Mouse (Mus musculus) stomach, embryonic 16.5 days (tissue): ENCODE measurements around the gene Top3a. TPM values are rescaled to one million over a fixed set of nuclear protein-coding genes. Genes with fewer than 3 reads are reported as not detected.
A peak's percentile ranks its signal among the peaks of the same experiment; 100 is the strongest.

ENCODE experiments used
- ATAC-seq: fragments of 200-750 bp; cut with Nextera tagmentation; 2 replicates; pipeline ENCODE4 v1.8.0; 2017; ENCODE audit warnings: moderate number of reproducible peaks, moderate TSS enrichment; ENCODE audit not compliant: insufficient read depth, low FRiP score
- H3K27ac ChIP-seq: fragments of 300-500 bp; sonication (generic); 2 replicates; pipeline ENCODE4 v1.5.1; 2014; ENCODE audit warnings: low read length
- H3K27me3 ChIP-seq: fragments of 300-500 bp; sonication (generic); 2 replicates; pipeline ENCODE4 v1.6.1; 2014; ENCODE audit warnings: low read length, control low read depth, mixed read lengths; ENCODE audit not compliant: control insufficient read depth, insufficient read depth
- H3K36me3 ChIP-seq: fragments of 300-500 bp; sonication (generic); 2 replicates; pipeline ENCODE4 v1.6.1; 2014; ENCODE audit warnings: low read length; ENCODE audit not compliant: control insufficient read depth, insufficient read depth
- H3K4me1 ChIP-seq: fragments of 300-500 bp; sonication (generic); 2 replicates; pipeline ENCODE4 v1.6.1; 2014; ENCODE audit warnings: low read length, control low read depth, mixed read lengths; ENCODE audit not compliant: control insufficient read depth, insufficient read depth
- H3K4me2 ChIP-seq: fragments of 300-500 bp; sonication (generic); 2 replicates; pipeline ENCODE4 v1.6.1; 2014; ENCODE audit warnings: low read depth, low read length, mixed read lengths
- H3K4me3 ChIP-seq: fragments of 300-500 bp; sonication (generic); replicated peaks from 2 replicates; pipeline ENCODE4 v1.5.1; 2014; ENCODE audit warnings: mild to moderate bottlenecking, low read length
- H3K9ac ChIP-seq: fragments of 300-500 bp; sonication (generic); 2 replicates; pipeline ENCODE4 v1.6.1; 2014; ENCODE audit warnings: low read length
- H3K9me3 ChIP-seq: fragments of 300-500 bp; sonication (generic); replicated peaks from 2 replicates; pipeline ENCODE4 v1.6.1; 2016; ENCODE audit warnings: low read length, control low read depth; ENCODE audit not compliant: control insufficient read depth
- WGBS: fragments of 180-500 bp; shearing (Covaris S2); extraction: QIAGEN DNeasy Blood & Tissue Kit; methylation state at CpG from one replicate; pipeline ENCODE4 v1.1.7; 2014; 5-methylcytosine and 5-hydroxymethylcytosine counted together
- polyA plus RNA-seq: library from polyadenylated mRNA; unstranded; fragments of >200 nt; fragmentation: Nextera tagmentation; extraction: Ambion mirVana; gene quantifications from 2 replicates; pipeline ENCODE4 v1.2.1, GENCODE M21; 2015

The Top3a gene
- polyA plus RNA-seq, 1 experiment from 2014 or later, result 13.0 TPM

DNA sequence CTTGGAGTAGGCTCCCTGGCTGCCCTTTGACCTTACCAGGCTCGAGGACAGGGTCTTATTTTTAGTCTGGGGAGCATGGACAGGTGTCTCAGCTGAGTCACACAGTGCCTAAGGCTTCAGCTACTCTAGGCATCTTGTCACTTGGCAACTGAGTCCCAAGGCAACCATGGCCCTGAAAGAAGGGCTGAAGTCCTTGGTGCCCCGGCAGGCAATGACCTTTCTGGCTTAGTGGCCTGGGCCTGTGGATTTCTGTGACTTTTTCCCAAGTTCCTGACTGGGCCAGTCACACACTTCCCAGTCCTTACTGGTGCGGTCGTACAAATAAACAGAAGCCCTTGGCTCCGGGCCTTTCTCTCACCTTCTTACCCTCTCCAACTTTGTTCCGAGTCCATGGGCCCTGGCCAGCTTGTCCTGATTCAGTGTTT is 47.9 kb downstream of the Top3a start:
- H3K9me3 ChIP-seq, result no peaks in the 10 kb centered on the region
- no peaks in the 10 kb centered on the region for H3K27me3 ChIP-seq
- peaks cover 4% of the 10 kb centered on the region; the same call in 1 of the 2 replicates for H3K36me3 ChIP-seq
- peak overlapping the region; percentile 67; the same call in 1 of the 2 replicates for H3K4me2 ChIP-seq
- 64% methylated on average over 6 of the region's 6 CpGs for WGBS
- H3K27ac ChIP-seq, result no peak overlapping the region
- peak overlapping the region; percentile 94 for H3K9ac ChIP-seq
- ATAC-seq, result no peak
- peaks cover 22% of the 10 kb centered on the region for H3K4me1 ChIP-seq
- peak overlapping the region; percentile 90; the same call in 1 of the 2 replicates for H3K4me3 ChIP-seq

DNA sequence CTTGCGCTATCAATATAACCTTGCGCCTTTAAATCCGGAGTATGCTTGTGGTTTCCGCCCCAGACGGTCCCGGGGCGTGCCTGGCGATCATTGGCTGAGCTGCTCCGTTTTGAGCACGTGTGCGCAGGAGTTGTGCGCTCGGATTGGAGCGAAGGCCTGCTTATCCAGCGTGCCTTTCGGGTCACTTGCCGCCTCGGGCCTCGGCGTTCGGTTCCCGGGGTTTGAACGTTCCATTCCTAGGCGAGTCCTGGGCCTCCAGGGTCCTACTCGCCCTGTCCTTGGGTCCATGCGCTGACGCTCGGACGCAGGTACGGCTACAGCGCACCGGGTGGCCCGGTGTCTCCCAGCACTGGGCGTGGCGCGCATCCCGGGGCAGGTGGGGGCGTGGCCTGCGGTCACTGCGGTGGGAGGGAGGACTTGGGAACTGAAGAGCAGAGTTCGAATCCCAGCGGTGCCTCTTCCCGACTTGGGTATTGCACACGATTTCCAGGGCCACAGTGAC is 48.9 kb downstream of the Top3a start, which contains the start of gene Mief2:
Gene Mief2 (plus strand): TSS at position 139 of the 502 bp plus-strand sequence.
- peak within 1 kb of the TSS; percentile 67 for H3K4me2 ChIP-seq
- H3K9me3 ChIP-seq, result no peaks in the 10 kb centered on the region
- H3K9ac ChIP-seq, result peak within 1 kb of the TSS; percentile 94
- H3K27ac ChIP-seq, result peak within 1 kb of the TSS; percentile 89
- peak within 1 kb of the TSS; percentile 90 for H3K4me3 ChIP-seq
- H3K27me3 ChIP-seq, result no peaks in the 10 kb centered on the region
- peak; percentile 92 for ATAC-seq
- peaks cover 13% of the 10 kb centered on the region; the same call in 1 of the 2 replicates for H3K36me3 ChIP-seq
- WGBS, result under 1% methylated on average over 44 of the region's 44 CpGs
- H3K4me1 ChIP-seq, result peaks cover 22% of the 10 kb centered on the region

DNA sequence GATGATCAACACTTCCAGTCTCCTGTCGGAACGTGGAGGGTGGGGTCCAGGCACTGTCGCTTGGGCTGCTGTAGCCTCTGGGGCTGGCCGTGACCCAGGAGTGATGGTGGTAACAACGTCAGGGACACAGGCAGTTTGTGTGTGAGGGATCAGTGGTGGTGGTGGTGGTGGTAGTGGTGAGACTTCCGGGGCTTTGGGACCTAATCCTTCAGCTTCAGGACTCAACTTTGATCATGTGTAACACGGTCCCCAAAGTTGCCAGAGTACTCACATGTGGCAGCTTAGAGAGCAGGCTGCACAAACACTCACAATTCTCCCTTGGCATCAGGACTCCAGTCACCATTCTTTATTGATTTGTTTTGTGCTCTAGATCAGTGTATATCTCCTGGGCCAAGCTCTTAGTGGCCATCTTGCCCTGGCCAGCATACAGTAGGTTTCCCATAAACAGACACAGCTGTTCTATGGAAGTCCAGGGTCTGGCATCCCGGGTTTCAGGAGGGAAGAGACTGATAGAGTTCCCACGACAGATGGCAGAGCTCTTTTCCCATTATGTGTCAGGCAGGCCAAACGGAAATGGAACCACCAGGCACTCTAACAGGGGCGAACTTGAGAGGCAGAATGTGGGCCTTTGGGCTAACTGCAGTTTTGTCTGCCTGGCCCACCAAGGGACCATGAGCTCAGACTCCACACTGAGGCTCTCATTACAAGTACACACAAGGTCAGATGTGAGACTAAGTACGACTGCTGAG is 49.6 kb downstream of the Top3a start:
- ATAC-seq, result peak; percentile 3
- Histone ChIP-seq H3K4me2 (peak overlapping the region; percentile 67), H3K36me3 (peaks cover 15% of the 10 kb centered on the region; the same call in 1 of the 2 replicates), H3K4me1 (peaks cover 22% of the 10 kb centered on the region), H3K27me3 (no peaks in the 10 kb centered on the region), H3K4me3 (peak overlapping the region; percentile 90), H3K27ac (peak overlapping the region; percentile 89), H3K9me3 (no peaks in the 10 kb centered on the region), H3K9ac (peak overlapping the region; percentile 94)
- 5% methylated on average over 12 of the region's 12 CpGs for WGBS

DNA sequence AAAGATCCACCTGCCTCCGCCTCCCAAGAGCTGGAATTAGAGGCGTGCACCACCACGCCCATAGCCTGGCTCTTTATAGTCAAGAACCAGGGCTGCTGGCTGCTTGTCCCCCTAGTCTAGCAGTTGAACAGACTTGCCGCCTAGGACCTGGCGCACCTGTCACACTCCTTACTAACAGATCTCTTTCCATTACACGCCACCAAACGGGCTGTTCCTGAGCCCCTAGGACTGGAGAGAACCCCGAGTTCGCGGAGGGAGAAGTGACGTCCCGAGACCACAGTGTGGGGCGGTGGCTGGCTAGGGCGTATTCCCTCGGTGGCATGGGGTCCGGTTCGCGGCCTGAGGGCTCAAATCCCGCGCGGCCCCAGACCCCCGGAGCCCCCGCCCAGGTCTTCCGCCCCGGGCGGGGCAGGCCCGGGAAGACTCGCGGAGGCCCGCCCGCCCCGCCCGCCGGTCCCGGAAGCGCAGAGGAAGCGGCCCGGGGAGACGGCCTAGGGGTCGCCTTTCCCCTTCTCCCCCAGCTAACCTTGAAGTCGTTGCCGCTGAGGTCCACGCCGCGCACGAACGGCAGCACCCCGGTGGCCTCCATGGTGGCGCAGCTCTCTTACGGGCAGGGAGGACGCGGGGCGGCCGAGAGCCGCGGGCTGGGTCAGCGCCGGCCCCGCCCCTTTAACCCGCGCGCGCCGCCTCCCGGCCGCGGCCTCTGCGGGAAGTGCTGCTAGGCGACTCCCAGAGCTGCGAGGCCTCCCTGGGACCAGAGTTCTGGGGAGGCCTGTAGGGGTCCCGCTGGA is 50.4 kb downstream of the Top3a start, which contains the start of gene Flii:
Gene Flii (minus strand): TSS at position 663 of the 791 bp plus-strand sequence.
- ATAC-seq, result peak; percentile 82
- peaks cover 22% of the 10 kb centered on the region for H3K36me3 ChIP-seq
- H3K27ac ChIP-seq, result peak within 1 kb of the TSS; percentile 89
- WGBS, result under 1% methylated on average over 65 of the region's 71 CpGs
- H3K27me3 ChIP-seq, result no peaks in the 10 kb centered on the region
- peak within 1 kb of the TSS; percentile 94 for H3K9ac ChIP-seq
- peak within 1 kb of the TSS; percentile 90 for H3K4me3 ChIP-seq
- H3K4me1 ChIP-seq, result peaks cover 22% of the 10 kb centered on the region
- H3K4me2 ChIP-seq, result peak within 1 kb of the TSS; percentile 67
- H3K9me3 ChIP-seq, result no peaks in the 10 kb centered on the region

DNA sequence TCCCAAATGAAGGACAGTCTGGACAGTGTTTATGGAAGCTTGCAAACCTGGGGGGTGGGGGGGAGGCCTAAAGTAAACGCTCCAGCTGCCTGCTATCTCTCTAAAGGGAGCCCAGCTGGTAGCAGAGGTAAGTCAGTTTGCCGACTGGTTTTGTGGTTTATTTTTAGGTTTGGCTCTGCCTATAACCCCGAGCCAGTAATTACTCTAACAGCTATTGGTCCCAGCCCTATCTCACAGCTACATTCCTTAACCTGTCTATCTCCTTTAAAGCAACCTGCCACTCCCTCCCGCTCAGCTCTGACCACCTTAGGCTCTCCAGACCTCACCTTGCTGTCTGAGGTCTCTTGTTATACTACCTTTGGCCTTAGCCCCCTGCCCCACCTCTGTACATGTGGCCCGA is 57.9 kb downstream of the Top3a start:
- peaks cover 50% of the 10 kb centered on the region for H3K36me3 ChIP-seq

DNA sequence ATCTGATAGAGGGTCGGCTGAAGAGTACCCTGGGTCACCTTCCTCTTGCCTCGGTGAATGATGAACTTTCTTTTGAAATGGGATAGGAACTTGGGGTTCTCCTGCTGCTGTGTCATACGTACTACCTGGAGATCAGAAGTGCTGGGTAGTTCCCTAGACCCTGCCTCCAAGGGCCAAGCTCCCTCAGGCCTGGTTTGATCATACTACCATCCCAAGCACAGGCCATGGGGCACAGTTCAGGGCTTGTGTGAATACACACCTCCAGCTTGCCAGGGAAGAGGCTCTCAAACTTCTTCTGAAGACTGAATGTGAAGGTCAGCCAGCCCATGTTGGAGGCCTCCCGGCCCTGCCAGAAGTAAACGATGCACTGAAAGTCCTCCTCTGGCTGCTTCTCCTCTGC is 61.3 kb downstream of the Top3a start:
- no peaks in the 10 kb centered on the region for H3K9me3 ChIP-seq
- no peaks in the 10 kb centered on the region for H3K4me1 ChIP-seq
- H3K27me3 ChIP-seq, result no peaks in the 10 kb centered on the region
- no peak overlapping the region for H3K4me2 ChIP-seq
- no peak overlapping the region for H3K27ac ChIP-seq
- H3K36me3 ChIP-seq, result peaks cover 49% of the 10 kb centered on the region
- WGBS, result 86% methylated on average over 5 of the region's 5 CpGs
- H3K9ac ChIP-seq, result no peak overlapping the region
- no peak overlapping the region for H3K4me3 ChIP-seq
- ATAC-seq, result no peak

More for the DNA sequence above, 57.9 kb downstream of the Top3a start:
- Histone ChIP-seq H3K9me3 (no peaks in the 10 kb centered on the region), H3K27ac (no peak overlapping the region), H3K4me1 (no peaks in the 10 kb centered on the region), H3K4me3 (no peak overlapping the region), H3K27me3 (no peaks in the 10 kb centered on the region), H3K4me2 (no peak overlapping the region), H3K9ac (no peak overlapping the region)
- WGBS, result 40% methylated on average over 5 of the region's 5 CpGs
- ATAC-seq, result no peak

DNA sequence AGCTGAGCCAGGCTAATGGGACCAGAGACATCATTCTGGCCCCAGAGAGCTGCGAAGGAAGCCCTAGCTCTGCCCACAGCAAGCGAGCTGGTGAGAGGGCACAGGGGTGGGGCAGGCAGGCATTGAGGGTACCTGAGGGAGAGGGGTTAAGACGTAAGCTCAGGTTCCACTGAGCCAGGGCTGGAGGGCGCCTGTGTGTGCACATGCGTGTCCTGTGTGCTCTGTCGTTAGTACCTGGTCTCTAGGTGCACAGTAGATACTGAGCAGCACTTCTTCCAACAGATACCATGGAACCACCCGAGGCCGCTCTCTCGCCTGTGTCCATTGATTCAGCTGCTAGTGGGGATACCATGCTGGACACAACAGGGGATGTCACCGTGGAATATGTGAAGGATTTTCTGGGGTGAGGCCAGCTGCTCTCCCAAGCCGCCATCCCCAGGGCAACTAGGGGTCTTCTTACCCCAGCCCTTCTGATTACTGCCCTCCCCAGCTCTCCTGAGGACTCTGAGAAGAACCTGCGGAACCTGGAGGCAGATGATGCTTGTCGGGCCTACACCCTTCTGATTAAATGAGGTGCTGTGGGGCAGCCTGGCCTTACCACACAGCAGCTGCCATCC is 64.4 kb downstream of the Top3a start:
- Histone ChIP-seq H3K9ac (no peak overlapping the region), H3K4me2 (no peak overlapping the region), H3K27ac (no peak overlapping the region), H3K9me3 (no peaks in the 10 kb centered on the region), H3K27me3 (no peaks in the 10 kb centered on the region), H3K36me3 (peaks cover 52% of the 10 kb centered on the region), H3K4me3 (no peak overlapping the region), H3K4me1 (no peaks in the 10 kb centered on the region)
- 90% methylated on average over 13 of the region's 13 CpGs for WGBS
- no peak for ATAC-seq

DNA sequence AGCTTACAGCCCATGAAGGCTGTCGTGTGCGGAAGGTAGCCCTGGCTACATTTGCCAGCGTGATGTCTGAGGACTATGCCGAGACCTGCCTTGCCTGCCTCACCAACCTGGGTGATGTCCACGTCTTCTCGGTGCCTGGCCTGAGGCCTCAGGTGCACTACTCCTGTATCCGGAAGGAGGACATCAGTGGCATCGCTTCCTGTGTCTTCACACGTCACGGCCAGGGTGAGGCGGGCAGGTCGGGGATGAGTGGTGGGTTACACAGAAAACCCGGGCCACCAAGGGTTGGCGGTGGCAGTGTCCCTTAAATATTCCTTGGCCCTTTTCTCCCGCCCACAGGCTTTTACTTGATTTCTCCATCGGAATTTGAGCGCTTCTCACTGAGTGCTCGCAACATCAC is 65.1 kb downstream of the Top3a start:
- Histone ChIP-seq H3K9me3 (no peaks in the 10 kb centered on the region), H3K4me3 (no peak overlapping the region), H3K4me2 (no peak overlapping the region), H3K27me3 (no peaks in the 10 kb centered on the region), H3K27ac (no peak overlapping the region), H3K4me1 (peaks cover 5% of the 10 kb centered on the region; the same call in 1 of the 2 replicates), H3K9ac (no peak overlapping the region), H3K36me3 (peaks cover 51% of the 10 kb centered on the region)
- ATAC-seq, result no peak
- 93% methylated on average over 18 of the region's 18 CpGs for WGBS
